Mouse (Mus musculus) intestine, postnatal 0 days (tissue): ENCODE results near the gene Slc9b1. TPM values are rescaled to one million over a fixed set of nuclear protein-coding genes. Genes with fewer than 3 reads are reported as not detected.
A peak's percentile ranks its signal among the peaks of the same experiment; 100 is the strongest.

Experiments
- ATAC-seq: fragments of 200-750 bp; cut with Nextera tagmentation; 2 replicates; pipeline ENCODE4 v1.8.0; 2017; ENCODE audit warnings: mild to moderate bottlenecking, moderate TSS enrichment, moderate library complexity
- H3K27ac ChIP-seq: fragments of 300-500 bp; sonication (generic); 2 replicates; pipeline ENCODE4 v1.5.1; 2014; ENCODE audit warnings: mild to moderate bottlenecking, low read depth, low read length, moderate library complexity
- H3K27me3 ChIP-seq: fragments of 300-500 bp; sonication (generic); replicated peaks from 2 replicates; pipeline ENCODE4 v1.6.1; 2014; ENCODE audit warnings: low read length, mixed read lengths; ENCODE audit not compliant: control insufficient read depth, insufficient read depth
- H3K36me3 ChIP-seq: fragments of 300-500 bp; sonication (generic); 2 replicates; pipeline ENCODE4 v1.6.1; 2014; ENCODE audit warnings: mild to moderate bottlenecking, moderate library complexity; ENCODE audit not compliant: control insufficient read depth, insufficient read depth
- H3K4me1 ChIP-seq: fragments of 300-500 bp; sonication (generic); replicated peaks from 2 replicates; pipeline ENCODE4 v1.6.1; 2014; ENCODE audit warnings: antibody characterized with exemption, low read length, mixed read lengths; ENCODE audit not compliant: control insufficient read depth, insufficient read depth
- H3K4me2 ChIP-seq: fragments of 300-500 bp; sonication (generic); replicated peaks from 2 replicates; pipeline ENCODE4 v1.6.1; 2014; ENCODE audit warnings: low read depth, mild to moderate bottlenecking, moderate library complexity
- H3K4me3 ChIP-seq: fragments of 300-500 bp; sonication (generic); 2 replicates; pipeline ENCODE4 v1.5.1; 2014; ENCODE audit warnings: low read depth, low read length
- H3K9ac ChIP-seq: fragments of 300-500 bp; sonication (generic); 2 replicates; pipeline ENCODE4 v1.6.1; 2014; ENCODE audit warnings: mild to moderate bottlenecking, low read depth, low read length
- H3K9me3 ChIP-seq: fragments of 300-500 bp; sonication (generic); 2 replicates; pipeline ENCODE4 v1.6.1; 2016; ENCODE audit warnings: mixed run types; ENCODE audit not compliant: control insufficient read depth
- CTCF ChIP-seq: sonication (generic); IDR thresholded peaks from 2 replicates; pipeline ENCODE4 v1.5.1; 2016; ENCODE audit warnings: low read depth, mild to moderate bottlenecking, control low read depth, antibody characterized with exemption, moderate library complexity
- WGBS: fragments of 180-500 bp; shearing (Covaris S2); extraction: QIAGEN DNeasy Blood & Tissue Kit; methylation state at CpG from one replicate; pipeline ENCODE4 v1.1.7; 2014; 5-methylcytosine and 5-hydroxymethylcytosine counted together
- polyA plus RNA-seq: library from polyadenylated mRNA; unstranded; fragments of >200 nt; fragmentation: Nextera tagmentation; extraction: Ambion mirVana; gene quantifications from 2 replicates; pipeline ENCODE4 v1.2.1, GENCODE M21; 2015

Slc9b1 gene
- polyA plus RNA-seq, 1 experiment from 2014 or later: not detected

DNA sequence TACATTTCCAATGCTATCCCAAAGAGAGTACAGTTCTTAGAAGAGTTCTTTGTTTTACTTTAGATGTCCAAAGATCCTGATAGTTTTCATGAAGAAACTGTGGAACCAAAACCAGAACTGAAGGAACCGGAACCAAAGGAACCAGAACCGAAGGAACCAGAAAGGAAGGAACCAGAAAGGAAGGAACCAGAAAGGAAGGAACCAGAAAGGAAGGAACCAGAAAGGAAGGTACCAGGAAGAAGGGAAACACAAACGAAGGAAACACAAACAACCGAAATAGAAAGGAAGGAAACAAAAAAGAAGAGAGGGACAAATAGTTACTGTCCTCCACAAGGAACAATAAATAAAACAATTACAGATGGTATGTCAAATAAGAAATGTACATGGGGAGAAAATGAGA, 9.6 kb downstream of the Slc9b1 start:
- H3K9ac ChIP-seq: no peak overlapping the region
- H3K4me3 ChIP-seq: no peak overlapping the region
- no peaks in the 10 kb centered on the region for H3K36me3 ChIP-seq
- no peaks in the 10 kb centered on the region for H3K4me1 ChIP-seq
- no peaks in the 10 kb centered on the region for H3K9me3 ChIP-seq
- H3K4me2 ChIP-seq: no peak overlapping the region
- TF ChIP-seq CTCF: no peak
- WGBS: 84% methylated on average over 4 of the region's 4 CpGs
- H3K27me3 ChIP-seq: no peaks in the 10 kb centered on the region
- no peak for ATAC-seq
- no peak overlapping the region for H3K27ac ChIP-seq

DNA sequence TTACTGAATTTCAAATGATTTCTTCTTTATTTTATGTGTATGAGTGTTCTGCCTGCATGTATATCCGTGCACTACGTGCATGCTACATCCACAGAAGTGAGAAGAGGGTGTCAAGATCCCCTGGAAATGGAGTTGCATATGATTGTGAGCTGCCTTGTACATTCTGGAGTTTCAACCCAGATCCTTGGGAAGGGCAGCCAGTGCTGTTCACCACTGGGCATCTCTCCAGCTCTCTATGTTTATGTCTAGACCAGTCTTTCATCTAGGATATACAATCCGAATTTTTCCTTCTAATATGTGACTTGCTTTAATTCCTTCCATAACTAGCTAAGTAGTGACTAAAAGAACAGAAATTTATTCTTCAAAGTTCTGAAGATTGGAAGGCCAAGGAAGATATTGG, 28.0 kb downstream of the Slc9b1 start:
- Histone ChIP-seq H3K4me1 (no peaks in the 10 kb centered on the region), H3K9me3 (no peaks in the 10 kb centered on the region), H3K36me3 (no peaks in the 10 kb centered on the region), H3K27me3 (no peaks in the 10 kb centered on the region), H3K9ac (no peak overlapping the region), H3K27ac (no peak overlapping the region), H3K4me2 (no peak overlapping the region), H3K4me3 (no peak overlapping the region)
- no peak for ATAC-seq
- WGBS: 79% methylated on average over 3 of the region's 3 CpGs
- no peak for TF ChIP-seq CTCF

GRCm38 (mm10) chr3:135377445-135377844, 29.6 kb downstream of the Slc9b1 start:
- WGBS: 78% methylated on average over 10 of the region's 10 CpGs
- H3K4me2 ChIP-seq: no peak overlapping the region

GRCm38 (mm10) chr3:135379868-135380267, 32.0 kb downstream of the Slc9b1 start:
- no peaks in the 10 kb centered on the region for H3K4me1 ChIP-seq
- no peaks in the 10 kb centered on the region for H3K9me3 ChIP-seq
- H3K4me3 ChIP-seq: no peak overlapping the region
- H3K36me3 ChIP-seq: no peaks in the 10 kb centered on the region
- TF ChIP-seq CTCF: no peak
- no peak overlapping the region for H3K4me2 ChIP-seq
- H3K27me3 ChIP-seq: no peaks in the 10 kb centered on the region
- H3K27ac ChIP-seq: no peak overlapping the region
- WGBS: 86% methylated on average over 4 of the region's 4 CpGs
- H3K9ac ChIP-seq: no peak overlapping the region
- no peak for ATAC-seq

More at GRCm38 (mm10) chr3:135377445-135377844, 29.6 kb downstream of the Slc9b1 start:
- H3K27me3 ChIP-seq: no peaks in the 10 kb centered on the region
- no peak overlapping the region for H3K9ac ChIP-seq
- no peaks in the 10 kb centered on the region for H3K9me3 ChIP-seq
- no peaks in the 10 kb centered on the region for H3K36me3 ChIP-seq
- H3K4me3 ChIP-seq: no peak overlapping the region
- ATAC-seq: no peak
- no peak for TF ChIP-seq CTCF
- no peak overlapping the region for H3K27ac ChIP-seq
- no peaks in the 10 kb centered on the region for H3K4me1 ChIP-seq

- WGBS: 60% methylated on average over 6 of the region's 6 CpGs
- no peak for ATAC-seq
- Histone ChIP-seq H3K9ac (no peak overlapping the region), H3K27me3 (no peaks in the 10 kb centered on the region), H3K4me2 (no peak overlapping the region), H3K9me3 (no peaks in the 10 kb centered on the region), H3K4me1 (no peaks in the 10 kb centered on the region), H3K27ac (no peak overlapping the region), H3K4me3 (no peak overlapping the region), H3K36me3 (no peaks in the 10 kb centered on the region)
- no peak for TF ChIP-seq CTCF
Measured at GRCm38 (mm10) chr3:135393186-135393585, 45.4 kb downstream of the Slc9b1 start.

GRCm38 (mm10) chr3:135395085-135395484, 47.3 kb downstream of the Slc9b1 start:
- H3K36me3 ChIP-seq: no peaks in the 10 kb centered on the region
- no peak overlapping the region for H3K4me3 ChIP-seq
- H3K27me3 ChIP-seq: no peaks in the 10 kb centered on the region
- H3K4me2 ChIP-seq: no peak overlapping the region
- no peaks in the 10 kb centered on the region for H3K4me1 ChIP-seq
- peak; percentile 68; the same call in 1 of the 2 replicates for ATAC-seq
- H3K27ac ChIP-seq: no peak overlapping the region
- WGBS: 37% methylated on average over 5 of the region's 5 CpGs
- no peak overlapping the region for H3K9ac ChIP-seq
- no peak for TF ChIP-seq CTCF
- no peaks in the 10 kb centered on the region for H3K9me3 ChIP-seq

DNA sequence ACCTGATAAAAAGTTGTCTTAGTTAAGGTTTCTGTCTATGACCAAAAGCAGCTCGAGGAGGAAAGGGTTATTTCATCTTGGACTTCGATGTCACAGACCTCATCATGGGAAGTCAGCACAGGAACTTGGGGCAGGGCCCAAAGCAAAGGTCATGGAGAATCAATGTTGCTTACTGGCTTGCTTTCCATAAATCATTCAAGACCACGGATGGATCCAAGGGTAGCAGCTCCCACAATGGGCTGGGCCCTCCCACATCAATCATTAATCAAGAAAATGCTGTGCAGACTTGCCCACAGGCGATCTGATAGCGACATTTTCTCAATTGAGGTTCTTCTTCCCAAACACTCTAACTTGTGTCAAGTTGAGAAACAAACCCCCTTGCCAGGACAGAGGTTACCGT, 48.3 kb downstream of the Slc9b1 start:
- TF ChIP-seq CTCF: no peak
- H3K9ac ChIP-seq: no peak overlapping the region
- no peak overlapping the region for H3K27ac ChIP-seq
- 25% methylated on average over 6 of the region's 6 CpGs for WGBS
- no peaks in the 10 kb centered on the region for H3K36me3 ChIP-seq
- H3K4me2 ChIP-seq: no peak overlapping the region
- H3K27me3 ChIP-seq: no peaks in the 10 kb centered on the region
- H3K9me3 ChIP-seq: no peaks in the 10 kb centered on the region
- ATAC-seq: peak; percentile 72
- H3K4me1 ChIP-seq: no peaks in the 10 kb centered on the region
- no peak overlapping the region for H3K4me3 ChIP-seq
